Mouse (Mus musculus) embryonic fibroblast, embryonic 13.5 days (primary cell): ENCODE measurements around the gene Gm20604. TPM values are rescaled to one million over a fixed set of nuclear protein-coding genes. Genes with fewer than 3 reads are reported as not detected.

ENCODE experiments used
- H3K27ac ChIP-seq: 2 replicates; pipeline ENCODE4 v1.5.1; 2012; ENCODE audit warnings: low read length, control low read depth, inconsistent platforms; ENCODE audit not compliant: insufficient read depth
- H3K4me1 ChIP-seq: 2 replicates; pipeline ENCODE4 v1.6.1; 2011; ENCODE audit warnings: low read length; ENCODE audit not compliant: control insufficient read depth, insufficient read depth
- H3K4me3 ChIP-seq: 2 replicates; pipeline ENCODE4 v1.5.1; 2011; ENCODE audit warnings: mild to moderate bottlenecking, control low read depth, low read length; ENCODE audit not compliant: insufficient read depth
- CTCF ChIP-seq: IDR thresholded peaks from 2 replicates; pipeline ENCODE4 v1.5.1; 2011; ENCODE audit warnings: mild to moderate bottlenecking, control low read depth, low read length, moderate library complexity, borderline replicate concordance; ENCODE audit not compliant: insufficient read depth
- POLR2A ChIP-seq: IDR thresholded peaks from 2 replicates; pipeline ENCODE4 v1.6.1; 2011; ENCODE audit warnings: low read depth, mild to moderate bottlenecking, control low read depth, low read length, moderate library complexity
- polyA plus RNA-seq: library from polyadenylated mRNA; stranded (reverse); fragments of >200 nt; gene quantifications from 2 replicates; pipeline ENCODE4 v1.2.4, GENCODE M21; 2011; ENCODE audit warnings: low read depth; ENCODE audit not compliant: missing spikeins, insufficient read length

The Gm20604 gene
- polyA plus RNA-seq, 1 experiment = 15.9 TPM

- Histone ChIP-seq H3K4me3 (no peak overlapping the region), H3K4me1 (no peaks in the 10 kb centered on the region), H3K27ac (no peak overlapping the region)
- TF ChIP-seq CTCF (no peak), POLR2A (no peak)
Measured at GRCm38 (mm10) chr12:102725146-102725545, 33.3 kb downstream of the Gm20604 start.

GRCm38 (mm10) chr12:102723861-102724260 lies 34.6 kb downstream of the Gm20604 start:
- Histone ChIP-seq H3K4me1 (no peaks in the 10 kb centered on the region), H3K27ac (no peak overlapping the region), H3K4me3 (no peak overlapping the region)
- TF ChIP-seq POLR2A (no peak), CTCF (no peak)

GRCm38 (mm10) chr12:102722966-102723365 lies 35.5 kb downstream of the Gm20604 start:
- H3K27ac ChIP-seq = no peak overlapping the region
- TF ChIP-seq POLR2A = no peak
- no peak for TF ChIP-seq CTCF

GRCm38 (mm10) chr12:102722451-102722850 lies 36.0 kb downstream of the Gm20604 start:
- TF ChIP-seq CTCF (no peak), POLR2A (no peak)
- H3K27ac ChIP-seq = no peak overlapping the region
- no peaks in the 10 kb centered on the region for H3K4me1 ChIP-seq
- no peak overlapping the region for H3K4me3 ChIP-seq

More at GRCm38 (mm10) chr12:102722966-102723365, 35.5 kb downstream of the Gm20604 start:
- no peak overlapping the region for H3K4me3 ChIP-seq
- H3K4me1 ChIP-seq = no peaks in the 10 kb centered on the region

- no peaks in the 10 kb centered on the region for H3K4me1 ChIP-seq
- H3K4me3 ChIP-seq = no peak overlapping the region
- H3K27ac ChIP-seq = no peak overlapping the region
- TF ChIP-seq POLR2A (no peak), CTCF (peak; percentile 50; the same call in 1 of the 2 replicates)
Measured at GRCm38 (mm10) chr12:102719552-102720315, 38.7 kb downstream of the Gm20604 start.

GRCm38 (mm10) chr12:102714654-102715395 lies 43.6 kb downstream of the Gm20604 start:
- Histone ChIP-seq H3K4me3 (no peak overlapping the region), H3K4me1 (no peaks in the 10 kb centered on the region), H3K27ac (no peak overlapping the region)
- TF ChIP-seq POLR2A = no peak
- TF ChIP-seq CTCF = no peak

- Histone ChIP-seq H3K4me3 (no peak overlapping the region), H3K27ac (no peak overlapping the region), H3K4me1 (no peaks in the 10 kb centered on the region)
- TF ChIP-seq CTCF = no peak
Measured at GRCm38 (mm10) chr12:102714116-102714515, 44.4 kb downstream of the Gm20604 start.

GRCm38 (mm10) chr12:102713153-102713865 lies 45.2 kb downstream of the Gm20604 start:
- TF ChIP-seq CTCF (no peak), POLR2A (no peak)
- no peaks in the 10 kb centered on the region for H3K4me1 ChIP-seq
- no peak overlapping the region for H3K27ac ChIP-seq
- H3K4me3 ChIP-seq = no peak overlapping the region

GRCm38 (mm10) chr12:102710851-102711375 lies 47.6 kb downstream of the Gm20604 start:
- Histone ChIP-seq H3K27ac (no peak overlapping the region), H3K4me1 (no peaks in the 10 kb centered on the region), H3K4me3 (no peak overlapping the region)
- TF ChIP-seq POLR2A = no peak
- TF ChIP-seq CTCF = no peak
